Mouse (Mus musculus): ENCODE results near the gene Rab20.

The Rab20 gene

DNA sequence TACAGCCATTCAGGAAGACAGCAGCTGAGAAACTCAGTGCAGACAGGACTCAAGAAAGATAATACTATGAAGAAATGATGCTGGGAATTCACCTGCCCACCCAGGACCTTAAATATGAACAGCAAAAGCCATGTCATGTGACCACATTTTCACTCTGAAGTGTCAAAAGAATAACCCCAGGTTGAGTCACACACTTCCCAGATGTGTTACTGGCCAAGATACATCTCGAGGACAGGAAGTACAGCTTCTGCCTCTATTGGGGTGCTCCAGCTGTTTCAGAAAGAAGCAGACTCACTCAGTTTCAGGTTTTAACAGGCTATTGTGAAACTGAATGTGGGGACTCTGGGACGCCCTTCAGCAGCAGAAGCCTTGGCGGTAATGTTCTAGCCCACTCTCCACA, 26.0 kb downstream of the Rab20 start:
- no peak for DNase-seq

DNA sequence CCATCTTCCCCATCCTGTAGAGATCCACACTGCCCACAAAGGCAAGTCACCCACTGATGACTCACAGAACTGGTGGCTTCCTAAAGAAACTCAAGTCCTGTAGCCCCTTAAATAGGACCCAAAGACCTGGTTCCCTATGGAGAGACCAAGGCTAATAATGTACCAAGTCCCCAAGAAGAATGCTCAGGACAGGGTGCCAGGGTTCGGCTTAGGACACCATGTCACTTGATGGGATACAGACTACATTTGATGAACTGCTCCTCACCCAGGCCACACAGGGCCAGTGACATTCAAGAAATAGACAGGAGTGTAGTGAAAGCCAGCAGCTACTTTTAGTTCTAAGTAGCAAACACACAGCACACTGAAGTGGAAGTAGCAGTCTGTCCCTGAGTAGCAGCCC, 26.4 kb downstream of the Rab20 start:
- DNase-seq: peak; percentile 88

DNA sequence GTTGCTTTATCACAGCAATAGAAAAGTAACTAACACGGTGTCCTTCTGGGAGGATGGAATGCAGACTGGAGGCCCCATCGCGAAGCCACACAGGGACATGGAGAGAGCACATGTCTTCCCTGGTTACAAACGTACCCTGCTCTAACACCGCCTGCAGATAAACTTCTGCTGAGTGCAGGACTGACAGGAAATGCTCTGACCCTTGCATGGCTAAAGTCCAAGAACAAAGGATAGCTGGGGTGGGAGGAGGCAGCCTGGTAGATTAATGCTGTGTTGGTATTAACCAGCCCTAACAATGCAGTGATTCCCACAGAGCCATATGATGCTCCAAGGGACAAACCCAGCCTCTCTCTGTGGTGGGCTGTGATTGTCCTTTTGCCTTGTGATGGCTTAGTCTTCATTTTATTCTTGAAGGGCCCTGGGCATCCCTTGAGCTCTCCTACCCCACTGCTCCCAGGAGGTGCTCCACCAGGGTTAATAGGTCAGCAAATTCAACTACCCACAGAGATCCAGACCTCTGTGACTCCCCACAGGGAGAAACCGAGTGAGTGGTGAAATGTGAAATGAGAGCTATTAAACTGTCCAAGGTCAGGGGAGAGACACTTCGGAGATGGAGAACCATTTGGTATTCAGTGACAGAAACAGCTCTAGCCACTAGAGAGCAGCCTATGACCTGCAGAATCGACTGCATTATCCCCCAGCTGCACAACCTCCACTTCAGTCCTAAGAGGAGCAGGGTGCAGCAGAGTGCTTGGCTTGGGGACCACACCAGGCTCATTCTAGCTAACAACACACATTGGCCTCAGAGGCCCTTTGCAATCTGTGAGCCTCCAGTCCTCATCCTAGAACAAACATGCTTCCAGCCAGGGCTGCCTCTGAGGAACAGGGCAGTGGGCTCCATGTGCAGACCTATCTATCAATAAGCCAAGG, 28.1 kb downstream of the Rab20 start:
- peak; percentile 90 for DNase-seq

DNA sequence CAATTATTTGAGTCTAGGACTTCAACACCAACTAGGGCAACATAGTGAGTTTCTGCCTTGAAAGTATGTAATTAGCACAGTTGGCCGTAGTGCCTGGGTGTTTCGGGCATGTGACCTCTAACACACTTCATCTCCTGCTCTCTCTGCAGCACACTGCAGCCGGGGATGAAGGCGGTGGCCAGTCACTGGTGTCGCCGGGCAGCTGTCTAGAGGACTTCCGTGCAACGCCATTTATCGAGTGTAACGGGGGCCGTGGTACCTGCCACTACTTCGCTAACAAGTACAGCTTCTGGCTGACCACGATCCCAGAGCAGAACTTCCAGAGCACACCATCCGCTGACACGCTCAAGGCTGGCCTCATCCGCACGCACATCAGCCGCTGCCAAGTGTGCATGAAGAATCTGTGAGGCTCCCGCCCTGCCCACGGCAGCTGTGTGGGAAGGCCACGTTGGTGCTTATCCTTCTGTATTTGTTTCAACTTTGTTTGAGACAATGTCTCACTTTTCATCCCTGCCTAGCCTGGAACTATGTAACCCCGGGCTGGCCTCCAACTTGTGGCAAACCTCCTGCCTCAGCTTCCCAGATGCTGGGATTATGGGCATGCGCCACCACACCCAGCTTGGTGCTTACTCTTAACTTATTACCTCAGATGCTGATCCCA, 30.5 kb downstream of the Rab20 start:
- peak; percentile 88 for DNase-seq

DNA sequence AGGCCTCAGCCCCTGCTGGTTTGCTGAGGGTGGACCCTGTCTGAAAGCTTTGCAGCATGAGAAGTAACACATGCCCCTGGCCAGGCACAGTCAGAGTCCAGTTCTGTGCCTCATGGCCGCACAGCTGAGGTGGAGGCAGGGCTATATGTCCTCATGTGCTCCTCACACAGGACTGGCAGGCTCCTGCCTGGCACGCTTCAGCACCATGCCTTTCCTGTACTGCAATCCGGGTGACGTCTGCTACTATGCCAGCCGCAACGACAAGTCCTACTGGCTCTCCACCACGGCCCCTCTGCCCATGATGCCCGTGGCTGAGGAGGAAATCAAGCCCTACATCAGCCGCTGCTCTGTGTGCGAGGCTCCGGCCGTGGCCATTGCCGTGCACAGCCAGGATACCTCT, 32.7 kb downstream of the Rab20 start:
- peak; percentile 93 for DNase-seq

DNA sequence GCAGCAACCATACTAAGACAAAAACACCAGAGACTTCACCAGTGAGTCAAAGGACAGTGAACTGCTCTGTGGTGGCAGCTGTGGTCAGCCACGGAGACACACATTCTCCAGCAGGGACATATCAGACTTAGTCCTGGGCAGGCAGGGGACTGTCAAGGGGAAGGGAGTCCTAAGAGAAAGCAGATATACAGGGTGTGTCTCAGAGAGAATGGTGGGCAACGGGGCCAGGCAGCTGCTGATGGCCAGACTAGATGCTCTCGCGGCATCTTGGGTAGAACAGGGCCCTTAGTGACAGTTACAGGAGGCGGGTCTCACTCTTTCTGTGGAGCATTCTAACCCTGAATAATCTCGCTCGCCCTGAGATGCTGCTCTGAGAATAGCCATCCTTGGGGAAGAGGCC, 34.3 kb downstream of the Rab20 start:
- peak; percentile 74 for DNase-seq

DNA sequence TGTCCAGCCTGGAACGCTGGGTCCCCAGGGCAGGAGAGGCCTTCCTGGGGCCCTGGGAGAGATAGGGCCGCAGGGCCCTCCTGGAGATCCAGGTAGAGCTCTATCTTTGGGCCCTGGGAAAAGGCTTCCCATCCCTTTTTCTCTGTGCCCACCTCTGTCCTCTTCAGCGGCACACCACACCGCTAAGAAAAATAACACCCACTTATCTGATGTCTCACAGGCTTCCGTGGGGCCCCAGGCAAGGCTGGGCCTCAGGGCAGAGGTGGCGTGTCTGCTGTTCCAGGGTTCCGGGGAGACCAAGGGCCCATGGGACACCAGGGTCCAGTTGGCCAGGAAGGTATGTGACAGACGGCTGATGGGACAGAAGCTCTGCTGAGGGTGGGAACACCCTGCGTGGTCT, 34.9 kb downstream of the Rab20 start:
- peak; percentile 83 for DNase-seq

DNA sequence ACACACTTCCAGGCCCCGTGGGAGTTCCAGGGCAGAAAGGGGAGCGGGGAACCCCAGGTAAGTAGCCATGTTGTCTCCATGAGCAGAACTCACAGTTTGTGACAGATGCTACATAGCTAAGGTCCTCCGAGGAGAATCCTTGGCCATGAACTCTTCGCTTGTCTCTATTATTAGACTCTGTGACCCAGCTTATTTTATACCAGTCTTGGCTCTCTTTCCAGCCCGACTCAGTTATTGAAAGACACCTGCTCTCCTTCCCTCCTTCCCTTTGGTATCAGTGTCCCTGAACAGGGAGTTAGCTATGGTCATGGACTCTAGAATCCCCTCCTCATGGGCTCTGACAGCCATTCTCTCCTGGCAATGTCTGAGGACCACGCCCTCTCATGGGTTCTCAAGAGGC, 37.2 kb downstream of the Rab20 start:
- DNase-seq: no peak

DNA sequence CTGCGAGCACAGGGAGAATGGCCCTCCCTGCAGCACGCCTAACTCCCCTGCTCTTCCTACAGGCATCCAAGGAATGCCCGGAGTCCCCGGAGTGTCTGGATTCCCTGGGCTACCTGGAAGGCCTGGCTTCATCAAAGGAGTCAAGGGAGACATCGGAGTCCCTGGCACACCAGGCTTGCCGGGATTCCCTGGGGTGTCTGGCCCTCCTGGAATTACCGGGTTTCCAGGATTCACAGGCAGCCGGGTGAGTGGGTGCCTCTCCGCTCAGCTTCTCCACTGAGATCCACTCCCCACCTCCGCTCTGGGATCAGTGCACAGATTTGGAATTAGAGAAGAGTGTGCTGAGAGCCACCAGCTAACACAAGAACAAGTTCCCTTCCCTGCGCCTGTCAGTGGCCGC, 40.6 kb downstream of the Rab20 start:
- DNase-seq: no peak

DNA sequence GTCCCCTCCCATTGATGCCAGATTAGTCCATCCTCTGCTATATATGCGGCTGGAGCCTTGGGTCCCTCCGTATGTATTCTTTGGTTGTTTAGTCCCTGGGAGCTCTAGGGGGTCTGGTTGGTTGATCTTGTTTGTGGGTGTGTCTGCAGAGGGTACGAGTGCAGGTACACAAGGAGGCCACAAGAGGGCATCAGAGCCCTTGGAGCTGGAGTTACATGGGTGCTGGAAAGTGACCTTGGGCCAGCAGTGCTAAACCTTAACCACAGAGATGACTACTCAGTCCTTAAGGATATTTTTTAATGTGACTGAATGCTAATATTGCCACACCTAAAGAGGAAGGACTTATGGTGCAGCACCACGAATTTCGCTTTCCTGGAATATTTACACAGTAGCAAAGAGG, 47.8 kb downstream of the Rab20 start:
- DNase-seq: no peak

DNA sequence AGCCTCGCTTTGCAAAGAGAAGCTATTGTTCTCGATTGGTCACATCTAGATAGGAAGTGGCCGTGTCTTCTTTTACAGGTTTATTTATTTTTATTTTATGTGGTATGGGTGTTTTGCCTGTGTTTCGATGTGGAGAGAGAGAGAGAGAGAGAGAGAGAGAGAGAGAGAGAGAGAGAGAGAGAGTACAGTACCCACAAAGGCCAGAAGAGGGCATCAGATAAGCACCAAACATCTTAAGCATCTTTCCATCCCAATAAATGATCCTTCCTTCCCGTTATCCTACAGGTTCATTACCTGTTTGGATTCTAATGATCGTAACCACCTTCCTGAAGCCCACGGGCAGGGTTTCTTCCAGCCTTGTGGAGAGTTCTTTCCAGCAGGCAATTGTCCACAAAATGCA, 55.4 kb downstream of the Rab20 start:
- no peak for DNase-seq

DNA sequence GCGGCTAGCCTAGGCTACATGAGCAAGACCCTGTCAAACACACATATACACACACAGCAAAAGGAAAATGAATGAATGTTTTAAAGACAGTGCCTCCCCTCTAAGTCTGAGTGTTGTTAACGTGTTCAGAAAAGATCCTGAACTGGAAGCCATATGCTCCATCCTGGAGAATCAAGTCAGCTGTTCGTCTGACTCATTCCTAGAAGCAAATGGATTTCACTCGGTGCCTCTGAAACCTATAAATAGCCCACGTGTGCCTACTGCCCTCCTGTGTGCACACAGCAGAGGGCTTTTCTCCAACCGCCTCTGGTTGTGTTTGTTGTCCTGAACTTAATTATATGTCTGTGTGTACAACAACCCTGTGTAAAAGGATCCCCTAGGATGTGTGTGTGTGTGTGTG, 56.5 kb downstream of the Rab20 start:
- DNase-seq: no peak

DNA sequence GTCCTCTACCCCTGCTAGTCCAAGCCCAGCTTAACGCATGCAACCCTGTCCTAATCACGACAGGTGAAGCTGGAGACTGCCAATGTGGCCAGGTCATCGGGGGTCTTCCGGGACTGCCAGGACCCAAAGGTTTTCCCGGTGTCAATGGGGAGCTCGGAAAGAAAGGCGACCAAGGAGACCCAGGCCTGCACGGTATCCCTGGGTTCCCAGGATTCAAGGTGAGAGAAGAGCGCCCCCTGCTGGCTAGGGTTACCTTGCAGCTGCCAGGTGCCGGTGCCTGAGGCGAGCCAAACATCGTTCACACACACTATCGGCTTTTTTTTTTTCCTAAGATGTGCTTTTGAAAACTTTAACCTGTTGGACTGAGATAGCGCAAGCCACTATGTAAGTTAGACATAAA, 57.4 kb downstream of the Rab20 start:
- DNase-seq: no peak

DNA sequence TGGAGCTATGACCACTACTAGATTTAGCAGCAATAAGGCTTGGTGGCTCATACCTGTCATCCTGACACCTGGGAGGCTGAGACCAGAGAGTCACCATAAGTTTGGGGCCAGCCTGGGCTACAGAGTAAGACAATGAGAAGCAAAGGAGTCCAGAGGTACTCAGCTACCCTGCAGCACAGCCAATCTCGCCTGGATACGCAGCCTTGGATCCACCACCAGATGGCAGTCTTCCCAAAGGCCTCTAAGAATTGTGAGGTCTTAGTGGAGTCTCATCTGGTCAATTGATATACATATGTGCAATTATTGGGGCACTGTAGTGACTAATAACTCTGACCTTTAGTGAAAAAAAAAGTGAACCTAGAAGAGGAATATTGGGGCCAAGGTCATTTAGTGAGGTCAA, 58.9 kb downstream of the Rab20 start:
- DNase-seq: no peak

DNA sequence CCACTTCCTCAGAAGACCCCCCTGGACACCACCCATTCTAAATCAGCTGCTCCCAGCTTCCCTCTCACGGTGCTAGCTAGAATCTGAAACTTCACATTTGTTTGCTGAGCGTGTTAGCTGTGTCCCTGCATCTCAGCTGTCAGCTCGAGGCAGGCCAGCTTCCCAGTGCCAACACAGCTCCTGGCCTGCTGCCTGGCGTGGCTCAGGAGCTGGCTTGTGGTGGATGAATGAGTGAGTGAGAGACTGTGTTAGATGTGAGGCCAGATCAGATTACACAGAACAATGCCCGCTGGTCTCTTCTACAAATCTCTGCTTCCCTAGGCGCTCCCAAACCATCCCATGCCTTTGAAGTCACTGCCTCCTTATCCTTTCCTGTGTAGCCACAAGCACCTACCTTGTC, 59.3 kb downstream of the Rab20 start:
- DNase-seq: peak; percentile 96

DNA sequence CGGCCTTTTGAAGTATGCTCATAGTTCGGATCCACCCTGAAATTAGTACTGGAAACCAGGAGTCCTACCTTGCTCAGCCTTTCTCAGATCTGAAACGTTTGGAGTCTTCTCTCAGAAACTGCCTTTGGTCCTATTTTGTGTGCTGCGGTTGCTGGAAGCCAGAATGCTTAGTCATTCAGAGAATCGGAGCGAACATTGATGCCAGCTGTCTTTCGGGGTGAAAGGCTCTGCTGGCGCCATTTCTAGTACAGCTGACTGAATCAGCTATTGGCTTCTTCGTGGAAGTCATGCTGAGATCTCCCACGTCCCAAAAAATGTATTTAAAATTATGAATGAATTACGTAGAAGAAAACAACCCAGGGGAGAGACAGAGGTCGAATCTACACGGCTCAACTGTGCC, 60.7 kb downstream of the Rab20 start:
- DNase-seq: no peak

DNA sequence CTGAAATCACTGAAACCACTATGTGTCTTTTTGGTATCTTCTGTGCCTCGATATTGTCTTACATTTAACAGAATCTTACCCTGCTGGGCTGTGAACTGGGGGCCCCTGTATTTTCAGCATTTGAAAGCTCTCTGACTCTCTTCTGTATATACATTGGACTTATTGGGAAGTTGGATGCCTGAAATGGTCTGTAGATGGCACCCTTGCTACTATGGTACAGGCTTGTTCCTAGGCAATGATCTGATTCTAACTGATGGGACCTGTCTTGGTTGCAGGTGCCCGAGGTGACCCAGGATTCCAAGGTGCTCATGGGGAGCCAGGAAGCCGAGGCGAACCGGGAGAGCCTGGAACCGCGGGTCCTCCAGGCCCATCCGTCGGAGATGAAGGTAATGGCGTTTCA, 63.4 kb downstream of the Rab20 start:
- DNase-seq: no peak

DNA sequence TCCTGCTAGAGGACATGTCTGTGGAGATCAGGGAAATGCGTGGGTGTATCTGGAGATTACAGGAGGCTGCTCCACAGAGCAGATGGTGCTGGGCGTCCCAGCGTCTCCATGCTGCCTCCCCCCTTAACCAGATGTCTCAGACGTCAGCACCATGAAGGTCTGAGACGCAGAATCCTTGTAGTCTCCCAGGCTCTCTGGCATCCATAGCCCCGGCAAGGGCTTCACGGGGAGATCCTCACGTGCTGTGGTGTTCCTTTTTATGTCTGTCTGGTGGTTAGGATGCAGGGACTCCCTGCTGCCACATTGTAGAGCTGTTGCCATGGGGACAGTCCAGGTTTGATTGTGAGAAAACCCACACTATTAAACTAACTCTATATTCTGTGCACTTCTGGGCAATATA, 64.2 kb downstream of the Rab20 start:
- DNase-seq: no peak

DNA sequence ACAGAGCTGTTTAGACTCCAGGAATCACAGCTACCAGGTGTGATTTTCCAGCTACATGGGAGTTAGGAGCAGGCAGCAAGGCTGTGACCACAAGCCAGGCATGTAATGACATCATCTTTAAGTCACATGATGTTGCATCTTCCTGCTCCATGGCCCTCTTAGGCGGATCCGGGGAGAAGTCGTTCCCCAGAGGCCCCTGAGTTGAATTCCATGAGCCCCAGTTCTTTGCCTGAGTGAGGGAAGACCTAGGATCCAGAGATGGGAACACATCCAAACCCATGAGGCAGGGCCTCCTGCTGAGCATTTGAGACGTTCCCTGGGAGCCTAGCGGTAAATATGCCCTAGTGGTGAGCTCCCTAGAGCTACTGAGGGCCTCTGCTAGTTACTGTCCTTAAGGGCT, 66.1 kb downstream of the Rab20 start:
- DNase-seq: peak; percentile 94

DNA sequence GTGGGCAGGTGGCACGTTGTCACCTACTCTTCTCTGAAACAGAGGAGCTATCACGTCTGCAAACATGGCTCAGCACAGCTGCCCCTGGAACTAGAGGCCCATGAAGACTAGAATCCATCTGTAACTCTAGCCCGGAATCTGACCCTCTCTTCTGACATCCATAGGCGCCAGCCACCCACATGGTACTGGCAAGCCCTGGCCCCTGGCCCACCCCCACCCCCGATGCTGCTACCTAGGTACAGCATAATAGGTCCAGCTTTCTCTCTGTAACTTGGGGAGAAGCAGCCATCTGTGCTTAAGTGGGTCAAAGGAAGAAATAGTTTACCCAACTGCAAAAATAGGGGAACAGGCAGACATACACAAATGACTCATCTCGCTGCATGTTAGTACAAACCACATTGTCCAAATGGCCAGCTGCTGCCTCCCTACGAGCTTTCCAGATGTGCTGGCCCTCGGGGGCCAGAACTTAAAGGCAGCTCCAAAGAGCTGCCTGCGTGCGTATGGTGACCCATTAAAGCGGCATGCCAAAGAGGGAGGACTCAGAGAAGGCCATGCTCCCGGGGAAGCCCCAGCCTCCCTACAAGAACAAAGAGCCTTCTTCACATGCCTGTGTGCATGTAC, 66.9 kb downstream of the Rab20 start:
- DNase-seq: peak; percentile 98

DNA sequence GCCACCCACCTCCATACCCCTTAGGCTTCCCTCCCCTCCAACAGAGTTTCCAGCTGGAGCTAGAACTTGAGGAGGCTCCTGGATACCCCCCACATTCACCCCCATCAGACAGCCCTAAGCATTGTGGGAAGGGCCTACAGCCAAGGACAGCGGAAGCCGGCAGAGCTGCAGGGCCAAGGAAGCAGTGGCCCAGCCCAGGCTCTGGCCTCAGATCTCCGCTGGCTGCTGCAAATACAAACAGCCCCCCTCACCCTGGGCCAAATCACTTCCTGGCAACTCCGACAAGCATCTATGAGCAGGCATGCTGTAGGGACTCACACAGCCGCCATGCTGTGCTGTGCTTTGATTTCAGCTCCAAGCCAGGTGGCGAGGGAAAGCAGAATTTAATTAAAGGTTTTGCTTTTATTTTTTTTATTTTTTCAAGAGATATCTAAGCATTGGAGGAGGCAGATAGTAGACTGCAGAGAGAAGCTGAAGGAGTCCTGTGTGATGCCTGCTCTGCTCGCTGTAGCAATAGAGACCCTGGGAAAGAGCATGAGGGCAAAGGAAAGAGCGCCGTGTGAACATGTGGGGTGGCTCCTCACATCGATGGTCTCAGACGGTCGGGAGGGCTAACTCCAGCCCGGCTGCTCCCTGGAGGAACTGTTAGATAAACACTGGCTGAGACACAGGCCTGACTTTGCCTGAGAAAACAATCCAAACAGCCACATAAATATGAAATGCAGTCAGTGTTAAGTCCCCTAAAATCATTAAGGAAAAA, 72.6 kb downstream of the Rab20 start:
- DNase-seq: peak; percentile 99

DNA sequence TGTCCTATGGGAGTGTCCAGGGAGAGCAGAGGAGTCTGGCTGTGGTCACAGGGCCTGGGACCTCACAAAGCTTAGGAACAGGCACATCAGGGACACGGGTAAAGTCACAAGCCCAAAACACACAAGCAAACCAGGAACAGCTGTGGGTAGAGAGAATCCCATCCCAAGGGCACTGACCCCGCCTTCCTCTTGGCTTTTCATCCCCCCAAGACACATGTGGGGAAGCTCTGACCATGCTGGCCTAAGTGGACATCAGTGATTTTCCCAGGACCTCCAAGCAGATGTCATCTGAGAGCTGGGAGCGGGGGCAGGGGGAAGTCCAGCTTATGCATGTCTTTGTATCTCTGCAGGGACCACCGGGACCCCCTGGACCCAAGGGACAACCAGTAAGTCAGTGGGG, 73.9 kb downstream of the Rab20 start:
- DNase-seq: peak; percentile 97

DNA sequence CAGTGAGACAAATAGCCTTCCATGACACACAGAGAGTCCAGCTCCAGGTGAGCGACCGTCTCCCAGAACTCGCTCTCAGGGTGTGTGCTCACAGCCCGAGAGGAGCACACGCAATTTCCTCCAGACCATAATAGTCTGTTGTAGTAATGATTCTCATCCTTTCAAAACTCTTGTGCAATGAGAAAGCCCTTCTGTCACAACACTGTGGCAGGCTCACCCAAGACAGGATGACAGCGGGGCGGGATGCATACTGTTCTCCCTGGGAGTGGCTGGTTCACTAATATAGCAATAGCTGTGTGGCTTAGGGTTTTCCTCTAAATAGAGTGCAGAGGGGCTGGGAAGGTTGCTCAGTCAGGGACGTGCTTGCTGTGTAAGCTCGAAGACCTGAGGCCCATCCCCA, 74.7 kb downstream of the Rab20 start:
- no peak for DNase-seq
